Mouse (Mus musculus) gastrocnemius, postnatal 14 days (tissue): ENCODE results near the gene Klk1b1. TPM values are rescaled to one million over a fixed set of nuclear protein-coding genes. Genes with fewer than 3 reads are reported as not detected.
"Not testable (repeated sequence)": the region's sequence is repeated elsewhere in the genome, so short reads cannot be mapped to it uniquely, and the experiment has no call there.

Experiments
- DNase-seq: peaks from one replicate; pipeline ENCODE4 v3.0.0; 2021; ENCODE audit warnings: mixed read lengths
- intact Hi-C: fragments of 180-260 bp; cut with DNase I; formaldehyde crosslinking; loops from one replicate; pipeline ENCODE4 v1.15.1; 2025; ENCODE audit warnings: low total_unique reads
- total RNA-seq, 2 experiments: library from RNA; stranded (reverse); gene quantifications; 2 replicates each; pipeline ENCODE4 v1.2.3; 2021

Klk1b1 gene
- total RNA-seq, 2 experiments from 2014 or later: not detected

DNA sequence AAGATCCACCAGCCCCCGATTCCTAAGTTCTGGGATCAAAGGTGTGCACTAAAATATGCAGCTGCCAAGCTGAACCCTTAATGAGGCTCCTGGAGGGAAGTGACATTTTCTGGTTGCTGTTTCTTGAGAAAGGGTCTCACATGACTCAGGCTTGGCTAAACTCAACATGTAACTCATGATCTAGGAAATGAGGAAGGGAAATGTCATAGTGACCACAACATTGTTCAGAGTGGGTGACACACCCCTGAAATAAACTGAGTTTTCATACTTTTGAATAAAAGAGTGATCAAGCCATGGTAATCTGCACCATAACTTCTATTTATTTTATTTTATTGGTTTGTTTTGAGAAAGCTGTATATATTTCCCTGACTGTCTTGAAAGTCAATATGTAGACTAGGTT is 28.3 kb downstream of the Klk1b1 start:
- intact Hi-C loops, DNase-seq: not testable (repeated sequence)

DNA sequence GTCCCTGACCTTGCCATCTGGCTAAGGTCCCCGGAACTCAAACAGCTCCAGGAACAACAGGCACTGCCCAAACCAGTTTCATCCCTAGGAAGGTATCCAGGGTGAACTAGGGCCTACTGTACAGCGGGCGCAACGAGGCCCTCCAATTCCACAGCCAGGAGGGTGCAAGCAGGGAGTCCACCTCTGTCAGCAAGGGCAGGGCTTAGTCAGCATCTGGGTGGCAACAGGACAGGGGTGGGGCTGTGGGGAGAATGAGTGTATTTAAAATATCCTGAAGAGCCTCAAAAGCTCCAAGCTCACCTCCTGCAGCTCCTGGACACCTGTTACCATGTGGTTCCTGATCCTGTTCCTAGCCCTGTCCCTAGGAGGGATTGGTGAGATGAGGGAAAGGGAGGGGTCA is 29.0 kb downstream of the Klk1b1 start, which contains the start of gene Klk1b11:
Gene Klk1b11, plus strand, starts transcription at position 301 of the 400 bp plus-strand sequence.
- intact Hi-C loops, DNase-seq: not testable (repeated sequence)

DNA sequence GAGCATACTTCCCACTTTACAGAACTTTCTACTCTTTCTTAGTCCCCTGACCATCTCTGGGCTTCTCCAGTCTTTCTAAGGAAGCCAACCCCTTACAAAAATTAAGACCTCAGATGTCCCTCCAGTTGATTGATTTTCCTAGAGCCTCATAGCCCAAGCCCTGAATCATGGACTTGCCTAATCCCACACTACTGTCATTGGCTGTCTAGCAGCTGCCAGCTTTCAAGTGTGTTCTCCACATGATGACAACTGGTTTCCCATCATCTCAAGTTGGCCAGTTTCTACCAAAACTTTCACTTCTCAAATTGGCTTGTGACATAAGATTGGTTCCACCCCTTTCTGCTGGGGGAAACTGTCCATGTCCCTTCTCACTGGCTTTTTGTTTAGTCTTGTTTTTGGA is 38.3 kb downstream of the Klk1b1 start:
- intact Hi-C loops: no loop called here
- DNase-seq: no peak

GRCm38 (mm10) chr7:44011868-44012267 is 45.3 kb downstream of the Klk1b1 start, which contains the start of gene Klk1b26:
Klk1b26 (plus strand) TSS chr7:44012168.
- DNase-seq, intact Hi-C loops: not testable (repeated sequence)

DNA sequence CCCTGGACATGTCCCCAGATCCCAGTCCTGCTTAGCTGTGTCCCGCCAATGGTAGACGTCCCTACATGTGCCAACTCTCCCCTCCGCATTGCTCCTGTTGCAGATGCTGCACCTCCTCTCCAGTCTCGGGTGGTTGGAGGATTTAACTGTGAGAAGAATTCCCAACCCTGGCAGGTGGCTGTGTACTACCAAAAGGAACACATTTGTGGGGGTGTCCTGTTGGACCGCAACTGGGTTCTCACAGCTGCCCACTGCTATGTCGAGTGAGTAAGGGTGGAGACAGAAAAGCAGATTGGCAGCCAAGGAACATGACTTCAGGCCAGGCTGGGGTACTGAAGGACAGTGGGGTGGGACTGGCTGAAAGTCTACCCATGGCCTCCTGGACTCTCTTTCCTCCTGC is 48.1 kb downstream of the Klk1b1 start:
- DNase-seq, intact Hi-C loops: not testable (repeated sequence)

GRCm38 (mm10) chr7:44015071-44015470 is 48.5 kb downstream of the Klk1b1 start:
- intact Hi-C loops: no loop called here
- no peak for DNase-seq

Other genes starting within 250 kb of the Klk1b1 start
- not detected for gene Klk12, start 197.9 kb upstream of the Klk1b1 start, total RNA-seq
- gene Klk11, start 192.1 kb upstream of the Klk1b1 start, total RNA-seq: not detected
- gene Klk10, start 185.7 kb upstream of the Klk1b1 start, total RNA-seq: under 1 TPM in 1 of 2 experiments, not detected in 1; 0.22 TPM
- gene Klk9, start 174.9 kb upstream of the Klk1b1 start, total RNA-seq: not detected
- 1 to 10 TPM; 2.4 to 2.7 TPM for gene Klk8, start 169.2 kb upstream of the Klk1b1 start, total RNA-seq
- not detected for gene Klk7, start 155.5 kb upstream of the Klk1b1 start, total RNA-seq
- gene Klk6, start 142.3 kb upstream of the Klk1b1 start, total RNA-seq: not detected
- gene Klk5, start 124.8 kb upstream of the Klk1b1 start, total RNA-seq: not detected
- not detected for gene Klk4, start 85.6 kb upstream of the Klk1b1 start, total RNA-seq
- gene Klk15, start 33.0 kb upstream of the Klk1b1 start, total RNA-seq: not detected
- gene Klk1b8, start 16.1 kb upstream of the Klk1b1 start, total RNA-seq: under 1 TPM in 1 of 2 experiments, not detected in 1; 0.25 TPM
- gene Klk1b9, start 9.3 kb downstream of the Klk1b1 start, total RNA-seq: not detected
- gene Klk1b11, start 29.1 kb downstream of the Klk1b1 start, total RNA-seq: not detected
- gene Klk1b26, start 45.4 kb downstream of the Klk1b1 start, total RNA-seq: under 1 TPM in 1 of 2 experiments, not detected in 1; 0.21 TPM
- gene Klk1b27, start 85.5 kb downstream of the Klk1b1 start, total RNA-seq: not detected
- gene Klk1b21, start 135.6 kb downstream of the Klk1b1 start, total RNA-seq: not detected
- not detected for gene Klk1b22, start 145.9 kb downstream of the Klk1b1 start, total RNA-seq
- gene Klk1b16, start 170.0 kb downstream of the Klk1b1 start, total RNA-seq: not detected
- not detected for gene Klk1b24, start 221.5 kb downstream of the Klk1b1 start, total RNA-seq
- gene Klk1b3, start 231.4 kb downstream of the Klk1b1 start, total RNA-seq: not detected
- gene Klk1b4, start 240.7 kb downstream of the Klk1b1 start, total RNA-seq: not detected
- gene Klk1b5, start 249.2 kb downstream of the Klk1b1 start, total RNA-seq: not detected